Mouse (Mus musculus) monocyte, adult 5-6 weeks (primary cell): ENCODE data around the gene Lgr4. TPM values are rescaled to one million over a fixed set of nuclear protein-coding genes. Genes with fewer than 3 reads are reported as not detected.

Source experiments
- ATAC-seq: fragments of 153-309, 156-312 bp; replicated peaks from 2 replicates; pipeline ENCODE4 v1.8.0; 2017; ENCODE audit warnings: mild to moderate bottlenecking; ENCODE audit not compliant: low TSS enrichment, insufficient number of reproducible peaks, severe bottlenecking, poor library complexity, low FRiP score
- total RNA-seq: library from RNA; stranded (forward); fragments of 200-1000, 200-491, 200-594 nt; gene quantifications from 3 replicates; pipeline ENCODE4 v1.2.3, GENCODE M21; 2017

Gene Lgr4
- total RNA-seq, 1 experiment from 2014 or later: 0.86 TPM

GRCm38 (mm10) chr2:109918592-109919262 is 1.3 kb downstream of the Lgr4 start:
- ATAC-seq: no peak

- ATAC-seq: no peak
Measured at GRCm38 (mm10) chr2:109920471-109920870, 3.0 kb downstream of the Lgr4 start.

GRCm38 (mm10) chr2:109921298-109922035 is 4.0 kb downstream of the Lgr4 start:
- no peak for ATAC-seq

GRCm38 (mm10) chr2:109922306-109922705 is 4.9 kb downstream of the Lgr4 start:
- no peak for ATAC-seq

GRCm38 (mm10) chr2:109923031-109923430 is 5.6 kb downstream of the Lgr4 start:
- no peak for ATAC-seq

GRCm38 (mm10) chr2:109923945-109924344 is 6.5 kb downstream of the Lgr4 start:
- ATAC-seq: no peak

- ATAC-seq: no peak
Measured at GRCm38 (mm10) chr2:109926984-109927383, 9.5 kb downstream of the Lgr4 start.

GRCm38 (mm10) chr2:109927446-109927845 is 10.0 kb downstream of the Lgr4 start:
- ATAC-seq: no peak

GRCm38 (mm10) chr2:109927876-109928275 is 10.4 kb downstream of the Lgr4 start:
- no peak for ATAC-seq

- ATAC-seq: no peak
Measured at GRCm38 (mm10) chr2:109928791-109929190, 11.3 kb downstream of the Lgr4 start.

GRCm38 (mm10) chr2:109929256-109929655 is 11.8 kb downstream of the Lgr4 start:
- ATAC-seq: no peak

- no peak for ATAC-seq
Measured at GRCm38 (mm10) chr2:109930366-109930765, 12.9 kb downstream of the Lgr4 start.

GRCm38 (mm10) chr2:109930771-109931170 is 13.3 kb downstream of the Lgr4 start:
- ATAC-seq: no peak

- no peak for ATAC-seq
Measured at GRCm38 (mm10) chr2:109931978-109932780, 14.7 kb downstream of the Lgr4 start.

- ATAC-seq: no peak
Measured at GRCm38 (mm10) chr2:109933151-109933550, 15.7 kb downstream of the Lgr4 start.

GRCm38 (mm10) chr2:109934086-109934485 is 16.6 kb downstream of the Lgr4 start:
- no peak for ATAC-seq

- no peak for ATAC-seq
Measured at GRCm38 (mm10) chr2:109935194-109935593, 17.7 kb downstream of the Lgr4 start.

GRCm38 (mm10) chr2:109935754-109936409 is 18.4 kb downstream of the Lgr4 start:
- ATAC-seq: no peak

- no peak for ATAC-seq
Measured at GRCm38 (mm10) chr2:109936410-109936755, 18.9 kb downstream of the Lgr4 start.
